Mouse (Mus musculus) kidney, postnatal 10 days (tissue): ENCODE measurements at regions not wholly inside any gene's neighbourhood (a gene's known extent, or its start where the extent isn't known, plus 50 kb on each side); places are given as distances from the start of the nearest gene placed in this dataset.

Experiments used
- DNase-seq: peaks from one replicate; pipeline ENCODE4 v3.0.0; 2021; ENCODE audit warnings: mixed read lengths

GRCm38 (mm10) chr11:113095625-113096024 lies 313.6 kb downstream of the Sox9 start:
- DNase-seq = no peak

GRCm38 (mm10) chr11:113096209-113096608 lies 314.2 kb downstream of the Sox9 start:
- no peak for DNase-seq

- no peak for DNase-seq
Observed at GRCm38 (mm10) chr11:113098360-113098759, 316.3 kb downstream of the Sox9 start.

- DNase-seq = no peak
Observed at GRCm38 (mm10) chr11:113100800-113101199, 318.8 kb downstream of the Sox9 start.

GRCm38 (mm10) chr11:113101534-113101933 lies 319.5 kb downstream of the Sox9 start:
- DNase-seq = peak; percentile 57

GRCm38 (mm10) chr11:113103161-113103845 lies 321.3 kb downstream of the Sox9 start:
- DNase-seq = no peak

- DNase-seq = peak; percentile 22
Observed at GRCm38 (mm10) chr11:113105371-113105770, 323.3 kb downstream of the Sox9 start.

- peak; percentile 39 for DNase-seq
Observed at GRCm38 (mm10) chr11:113107205-113107844, 325.3 kb downstream of the Sox9 start.

GRCm38 (mm10) chr11:113107966-113108699 lies 326.1 kb downstream of the Sox9 start:
- DNase-seq = no peak

- no peak for DNase-seq
Observed at GRCm38 (mm10) chr11:113109096-113109495, 327.1 kb downstream of the Sox9 start.

GRCm38 (mm10) chr11:113113220-113113817 lies 331.3 kb downstream of the Sox9 start:
- DNase-seq = no peak

- no peak for DNase-seq
Observed at GRCm38 (mm10) chr11:113117179-113117898, 335.3 kb downstream of the Sox9 start.

GRCm38 (mm10) chr11:113120570-113120969 lies 338.5 kb downstream of the Sox9 start:
- DNase-seq = no peak

GRCm38 (mm10) chr11:113121307-113121706 lies 339.3 kb downstream of the Sox9 start:
- no peak for DNase-seq

GRCm38 (mm10) chr11:113122137-113122536 lies 340.1 kb downstream of the Sox9 start:
- no peak for DNase-seq

GRCm38 (mm10) chr11:113122964-113123363 lies 340.9 kb downstream of the Sox9 start:
- no peak for DNase-seq

- DNase-seq = no peak
Observed at GRCm38 (mm10) chr11:113125832-113126231, 343.8 kb downstream of the Sox9 start.

- no peak for DNase-seq
Observed at GRCm38 (mm10) chr11:113129192-113129591, 347.2 kb downstream of the Sox9 start.

- no peak for DNase-seq
Observed at GRCm38 (mm10) chr11:113129975-113130374, 348.0 kb downstream of the Sox9 start.

- DNase-seq = no peak
Observed at GRCm38 (mm10) chr11:113132078-113133064, 350.3 kb downstream of the Sox9 start.

- DNase-seq = no peak
Observed at GRCm38 (mm10) chr11:113133407-113133806, 351.4 kb downstream of the Sox9 start.
